Mouse (Mus musculus): Measurements from ENCODE around the gene Rsph3a.
"Not testable (repeated sequence)": the region's sequence is repeated elsewhere in the genome, so short reads cannot be mapped to it uniquely, and the experiment has no call there.

The Rsph3a gene

DNA sequence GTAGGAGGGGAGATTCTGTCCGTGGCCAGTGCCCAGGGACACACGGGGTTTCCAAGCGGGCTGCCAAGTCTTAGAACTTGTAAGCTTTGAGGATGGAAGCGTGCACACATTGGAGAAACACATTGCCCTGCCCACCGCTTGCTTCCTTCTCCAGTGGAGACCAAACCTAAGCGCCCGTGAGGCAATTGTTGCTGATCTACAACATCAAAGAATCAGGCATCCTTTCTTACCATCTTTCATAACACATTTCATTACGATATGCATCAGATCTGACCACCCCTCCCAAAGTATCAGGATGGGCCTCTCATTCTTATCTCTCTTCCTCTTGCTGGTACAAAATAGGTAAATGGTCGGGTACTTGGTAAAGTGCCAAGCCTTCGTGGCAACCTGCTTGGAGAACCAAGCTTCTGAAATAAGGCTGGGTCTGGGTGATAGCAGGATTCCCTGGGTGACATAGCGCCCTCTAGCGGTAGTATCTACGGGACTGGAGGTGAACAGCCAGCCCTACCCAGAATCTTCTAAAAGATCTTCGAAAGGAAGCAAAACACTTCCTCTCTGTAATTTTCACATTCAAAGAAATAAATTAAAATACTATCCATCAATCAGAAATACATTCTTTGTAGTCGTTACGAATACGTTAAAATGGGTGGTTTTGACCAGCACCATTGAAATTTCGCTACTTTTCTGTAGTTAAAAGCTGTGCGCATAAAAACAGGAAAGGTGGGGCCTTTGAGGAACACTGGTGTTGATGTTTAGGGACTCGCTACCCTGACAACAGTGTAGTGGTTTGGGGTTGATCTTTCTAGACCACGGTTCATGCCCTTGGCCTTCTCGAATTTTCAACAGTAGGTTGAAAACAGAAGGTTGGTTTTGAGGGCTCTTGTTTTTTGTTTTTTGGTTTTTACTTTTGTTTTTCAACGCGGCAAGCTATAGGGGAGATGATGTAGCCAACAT, 17.6 kb upstream of the Rsph3a start:
- no peak for DNase-seq (ENCODE audit: extremely low spot score, low read depth, low spot score)

GRCm38 (mm10) chr17:7928662-7929061, 16.8 kb upstream of the Rsph3a start:
- no peak for DNase-seq (ENCODE audit: extremely low spot score, low read depth, low spot score)

- DNase-seq (ENCODE audit: extremely low spot score, low read depth, low spot score), result no peak
These were observed 16.1 kb upstream of the Rsph3a start for GRCm38 (mm10) chr17:7929279-7929678.

GRCm38 (mm10) chr17:7931096-7931990, 14.1 kb upstream of the Rsph3a start:
- DNase-seq (ENCODE audit: extremely low spot score, low read depth, low spot score), result no peak

DNA sequence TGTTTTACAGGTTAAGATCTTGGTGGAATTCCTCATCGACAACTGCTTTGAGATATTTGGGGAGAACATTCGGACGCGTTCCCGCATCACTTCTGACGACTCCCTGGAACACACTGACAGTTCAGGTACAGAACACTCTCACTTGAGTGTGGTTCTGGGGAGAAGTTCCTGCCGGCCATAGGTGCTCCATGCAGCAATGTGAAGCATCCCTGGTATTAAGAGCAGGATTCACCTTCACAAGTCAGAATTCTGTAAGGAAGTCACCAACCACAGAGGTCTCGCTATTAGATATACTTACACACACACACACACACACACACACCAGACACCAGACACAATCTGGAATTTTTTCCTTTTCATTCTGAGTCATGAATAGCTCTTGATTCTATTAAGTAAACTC, 13.3 kb upstream of the Rsph3a start:
- DNase-seq (ENCODE audit: extremely low spot score, low read depth, low spot score), result not testable (repeated sequence)

DNA sequence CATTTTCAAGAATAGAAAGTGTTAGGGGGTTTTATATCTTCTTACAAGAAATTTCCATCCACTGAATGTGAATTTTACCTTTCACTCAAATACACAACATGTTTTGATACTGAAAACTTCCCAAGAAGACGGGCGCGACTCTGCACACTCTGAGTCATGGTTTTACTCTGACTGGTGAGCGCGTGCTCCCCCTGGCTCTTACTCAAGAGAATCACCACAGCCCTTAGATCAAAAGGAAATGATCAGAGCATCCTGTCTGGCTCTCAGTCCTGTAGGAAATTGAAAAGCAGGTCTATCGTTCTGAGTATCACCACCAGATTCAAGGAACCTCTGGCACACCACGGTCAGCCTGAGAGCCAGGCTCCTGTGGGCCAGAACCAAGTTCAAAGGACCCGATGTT, 5.8 kb upstream of the Rsph3a start:
- no peak for DNase-seq (ENCODE audit: extremely low spot score, low read depth, low spot score)

GRCm38 (mm10) chr17:7946053-7946627, 726 bp downstream of the Rsph3a start:
- not testable (repeated sequence) for DNase-seq (ENCODE audit: extremely low spot score, low read depth, low spot score)

DNA sequence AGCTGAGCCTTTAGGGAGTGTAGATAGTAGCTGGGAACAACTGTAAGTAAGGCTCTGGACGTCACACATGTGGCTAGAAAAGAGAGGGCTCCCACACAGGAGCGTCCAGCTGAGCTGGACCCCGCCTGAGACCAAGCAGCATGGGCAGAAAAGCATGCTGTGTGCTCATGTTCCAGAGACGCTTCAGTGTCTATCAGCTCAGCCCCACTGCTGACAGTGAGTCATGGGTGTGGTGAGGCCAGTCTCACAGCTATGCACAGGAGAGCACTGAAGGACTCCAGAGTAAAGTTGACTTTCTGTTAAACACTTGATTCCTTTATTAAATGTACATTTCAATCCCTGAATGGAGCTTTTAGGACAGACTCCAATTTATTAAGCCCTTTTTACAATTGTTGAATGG, 5.9 kb downstream of the Rsph3a start:
- not testable (repeated sequence) for DNase-seq (ENCODE audit: extremely low spot score, low read depth, low spot score)

- DNase-seq (ENCODE audit: extremely low spot score, low read depth, low spot score), result not testable (repeated sequence)
These were observed 11.8 kb downstream of the Rsph3a start for GRCm38 (mm10) chr17:7957242-7957641.

GRCm38 (mm10) chr17:7963333-7963732, 17.9 kb downstream of the Rsph3a start:
- DNase-seq (ENCODE audit: extremely low spot score, low read depth, low spot score), result not testable (repeated sequence)

DNA sequence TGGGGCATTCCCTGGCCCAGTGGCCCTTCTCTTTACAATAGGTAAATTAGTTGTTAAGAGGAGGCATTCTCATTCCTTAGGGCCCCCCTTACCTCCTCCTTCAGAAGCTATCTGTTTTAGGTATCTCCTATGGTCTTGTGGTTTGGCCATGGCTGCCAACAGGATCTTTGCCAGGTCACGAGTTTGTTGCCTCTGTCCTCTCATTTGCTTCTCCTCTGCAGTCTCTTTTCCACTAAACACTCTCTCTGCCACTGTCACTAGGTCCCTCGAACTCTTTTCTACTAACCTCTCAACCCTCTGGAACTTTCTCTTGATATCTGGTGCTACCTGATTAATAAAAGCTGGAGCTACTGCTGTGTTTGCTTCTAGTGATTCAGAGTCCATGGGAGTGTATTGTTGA, 19.0 kb downstream of the Rsph3a start:
- DNase-seq (ENCODE audit: extremely low spot score, low read depth, low spot score), result not testable (repeated sequence)

DNA sequence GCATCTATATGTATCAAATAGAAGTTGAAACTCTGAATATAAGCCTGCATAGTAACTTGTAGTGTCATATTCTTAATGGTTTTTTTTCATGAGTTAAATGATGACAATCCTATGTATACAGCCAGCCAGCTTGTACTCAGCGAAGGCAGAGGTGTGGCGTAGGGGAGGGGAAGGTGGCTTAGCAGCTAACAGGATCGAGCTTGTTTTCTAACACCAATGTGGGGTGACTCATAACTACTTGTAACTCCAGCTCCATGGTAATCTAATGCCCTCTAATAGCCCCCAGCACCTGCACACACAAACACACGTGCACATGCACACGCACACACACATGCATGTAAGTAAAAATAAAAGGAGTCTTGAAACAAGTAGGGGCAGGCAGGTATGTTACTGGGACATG, 23.1 kb downstream of the Rsph3a start:
- DNase-seq (ENCODE audit: extremely low spot score, low read depth, low spot score), result not testable (repeated sequence)

DNA sequence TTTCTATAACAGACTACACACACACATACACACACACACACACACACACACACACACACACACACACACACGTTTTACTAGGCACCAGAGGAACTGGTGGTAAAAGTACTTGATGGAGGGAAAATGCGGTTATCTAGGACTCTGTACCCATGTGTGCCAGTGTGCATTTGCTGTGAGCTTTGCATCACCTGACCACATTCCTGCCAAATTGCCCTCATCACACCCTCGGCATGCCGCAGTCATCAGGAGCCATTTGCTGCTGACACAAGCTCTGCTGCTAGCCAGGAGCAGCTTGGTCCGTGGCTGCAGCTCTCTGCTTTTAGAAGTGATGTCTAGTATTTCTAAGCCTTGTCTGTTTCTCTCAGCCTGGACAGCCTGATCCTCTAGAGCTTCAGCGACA, 24.4 kb downstream of the Rsph3a start:
- not testable (repeated sequence) for DNase-seq (ENCODE audit: extremely low spot score, low read depth, low spot score)

- not testable (repeated sequence) for DNase-seq (ENCODE audit: extremely low spot score, low read depth, low spot score)
These were observed 38.1 kb downstream of the Rsph3a start for GRCm38 (mm10) chr17:7983484-7983883.

- DNase-seq (ENCODE audit: extremely low spot score, low read depth, low spot score), result not testable (repeated sequence)
These were observed 40.2 kb downstream of the Rsph3a start for GRCm38 (mm10) chr17:7985597-7985996.

DNA sequence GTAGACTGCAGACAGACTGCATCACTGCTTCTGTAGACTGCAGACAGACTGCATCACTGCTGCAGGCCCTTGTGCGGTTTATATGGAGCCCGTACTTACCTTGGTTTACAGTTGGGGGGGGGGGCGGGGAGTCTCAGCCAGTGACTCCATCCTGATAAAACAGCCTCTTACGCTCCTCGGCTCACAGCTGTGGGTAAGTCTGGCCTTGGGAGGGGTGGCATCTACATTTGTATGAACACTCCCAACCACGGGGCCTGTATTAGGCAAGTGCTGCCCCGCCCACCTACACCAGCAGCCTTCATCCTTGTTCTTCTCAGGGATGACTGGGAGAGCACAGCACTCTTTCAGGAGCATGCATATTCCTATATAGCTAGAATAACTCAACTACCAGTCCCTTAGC, 41.6 kb downstream of the Rsph3a start:
- DNase-seq (ENCODE audit: extremely low spot score, low read depth, low spot score), result not testable (repeated sequence)

DNA sequence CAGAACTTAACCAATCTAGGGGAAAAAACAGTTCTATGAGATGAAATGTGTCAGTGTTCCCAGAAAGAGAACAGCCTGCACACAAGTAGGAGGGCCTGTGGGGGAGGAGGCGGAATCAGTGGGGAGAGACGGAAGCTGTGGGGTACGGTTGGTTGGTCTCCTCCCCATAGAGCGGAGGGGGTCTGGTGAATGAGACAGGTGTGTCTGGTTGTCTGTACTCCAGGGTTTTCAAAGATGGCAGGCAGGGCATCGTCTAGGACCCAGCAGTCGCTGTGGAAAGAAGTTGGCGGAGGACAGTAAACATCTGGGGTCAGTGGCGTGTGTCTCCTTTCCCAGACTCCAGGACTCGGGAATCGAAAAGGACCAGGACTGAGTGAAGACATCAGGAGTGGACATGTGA, 57.8 kb downstream of the Rsph3a start:
- DNase-seq (ENCODE audit: extremely low spot score, low read depth, low spot score), result not testable (repeated sequence)

DNA sequence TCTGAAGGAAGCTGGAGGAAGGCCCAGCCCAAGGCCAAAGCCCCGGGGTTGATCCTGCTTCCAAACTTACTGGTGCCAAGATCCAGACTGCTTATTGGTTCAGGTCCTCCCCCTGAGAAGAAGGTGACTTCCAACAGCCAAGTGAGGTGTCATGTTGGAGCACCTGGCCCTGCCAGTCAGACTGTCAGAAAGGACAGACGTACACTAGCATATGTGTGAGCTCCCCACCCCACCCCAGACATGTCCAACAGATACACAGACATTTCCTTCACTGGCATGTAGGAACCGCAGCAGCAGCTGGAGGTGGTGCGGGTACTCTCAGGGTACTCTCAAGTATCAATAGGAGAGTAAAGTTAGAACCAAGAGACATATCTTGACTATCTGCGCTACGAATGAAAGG, 61.4 kb downstream of the Rsph3a start:
- not testable (repeated sequence) for DNase-seq (ENCODE audit: extremely low spot score, low read depth, low spot score)

- DNase-seq (ENCODE audit: extremely low spot score, low read depth, low spot score), result not testable (repeated sequence)
These were observed 64.2 kb downstream of the Rsph3a start for GRCm38 (mm10) chr17:8009565-8009964.

GRCm38 (mm10) chr17:8013974-8014373, 68.6 kb downstream of the Rsph3a start:
- DNase-seq (ENCODE audit: extremely low spot score, low read depth, low spot score), result not testable (repeated sequence)

DNA sequence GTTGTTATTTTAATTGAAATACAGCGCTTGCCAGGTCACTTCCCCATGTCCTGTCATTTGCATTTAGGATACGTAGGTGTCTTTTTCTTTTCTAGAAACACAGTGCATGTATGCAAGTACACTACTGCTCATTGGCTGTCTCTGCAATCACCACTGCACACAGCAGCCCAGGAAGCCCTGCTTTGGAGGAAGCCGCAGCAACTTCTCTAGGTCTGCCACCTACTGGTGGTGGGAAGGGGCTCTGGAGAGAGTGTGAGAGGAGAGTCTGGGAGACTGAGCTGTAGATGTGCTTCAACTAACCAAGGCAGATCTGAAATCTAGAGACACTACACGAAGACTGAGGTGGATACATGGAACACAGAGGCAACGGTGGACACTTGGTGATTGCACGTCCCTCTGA, 77.3 kb downstream of the Rsph3a start:
- not testable (repeated sequence) for DNase-seq (ENCODE audit: extremely low spot score, low read depth, low spot score)
